In genomic region chrX:17456515-17456914, GRCm38 (mm10) we compare ENCODE assay signal across 22 mouse cellular contexts.
DNase-seq lines count a peak whose midpoint lies in the region; ATAC-seq and TF ChIP-seq lines count a peak whose summit lies in the region.
"Had no signal": no experiment of that assay in that cellular context is flagged by ENCODE, and none has a peak within 500 bp of the region (broad histone marks: within the 10 kb centered on the region; RNA-seq: fewer than 3 reads in every experiment).

No protein-coding gene starts in this region.

- WGBS in midbrain, postnatal 0 days = 60% methylated on average over 2 of the region's 2 CpGs
- WGBS in midbrain, embryonic 16.5 days = 34% methylated on average over 2 of the region's 2 CpGs
- WGBS in kidney, postnatal 0 days = 34% methylated on average over 2 of the region's 2 CpGs
- 71% methylated on average over 2 of the region's 2 CpGs for WGBS in liver, embryonic 11.5 days

- H3K9me3 ChIP-seq in midbrain, postnatal 0 days (ENCODE audit: low read length) = no peaks in the 10 kb centered on the region
- no peaks in the 10 kb centered on the region for H3K9me3 ChIP-seq in midbrain, embryonic 16.5 days (replicated peaks; ENCODE audit: control insufficient read depth, low read length, poor library complexity, severe bottlenecking)
- H3K9me3 ChIP-seq in kidney, postnatal 0 days (replicated peaks; ENCODE audit: low read length) = no peaks in the 10 kb centered on the region
- H3K9me3 ChIP-seq in liver, embryonic 11.5 days (ENCODE audit: control insufficient read depth, low read length) = no peaks in the 10 kb centered on the region
- H3K9me3 ChIP-seq: embryonic facial prominence, embryonic 15.5 days; forebrain, embryonic 15.5 days; limb, embryonic 13.5 days; liver, embryonic 13.5 days; megakaryocyte, embryonic 14.5 days; neural tube, embryonic 12.5 days had no signal

- no peak overlapping the region for H3K4me2 ChIP-seq in midbrain, postnatal 0 days (ENCODE audit: low read depth, low read length, poor library complexity, severe bottlenecking)
- H3K4me2 ChIP-seq in midbrain, embryonic 16.5 days (ENCODE audit: low read length) = no peak overlapping the region
- H3K4me2 ChIP-seq in kidney, postnatal 0 days (ENCODE audit: low read length) = no peak overlapping the region
- no peak overlapping the region for H3K4me2 ChIP-seq in liver, embryonic 11.5 days
- H3K4me2 ChIP-seq: embryonic facial prominence, embryonic 15.5 days; forebrain, embryonic 15.5 days; heart, embryonic 11.5 days; limb, embryonic 13.5 days; liver, embryonic 13.5 days; lung, embryonic 14.5 days; neural tube, embryonic 12.5 days had no signal

- H3K9ac ChIP-seq in midbrain, postnatal 0 days (replicated peaks; ENCODE audit: low read length, poor library complexity, severe bottlenecking) = no peak overlapping the region
- H3K9ac ChIP-seq in midbrain, embryonic 16.5 days (ENCODE audit: low read depth, low read length) = no peak overlapping the region
- H3K9ac ChIP-seq in kidney, postnatal 0 days (ENCODE audit: low read depth, low read length) = no peak overlapping the region
- no peak overlapping the region for H3K9ac ChIP-seq in liver, embryonic 11.5 days (ENCODE audit: low read depth, low read length)
- H3K9ac ChIP-seq: embryonic facial prominence, embryonic 15.5 days; forebrain, embryonic 15.5 days; limb, embryonic 13.5 days; liver, embryonic 13.5 days; lung, embryonic 14.5 days; neural tube, embryonic 12.5 days had no signal

- ATAC-seq in midbrain, postnatal 0 days (ENCODE audit: low FRiP score) = 0 out of 2 replicates have a peak, but pooled peaks have one; percentile 27
- no peak for ATAC-seq in midbrain, embryonic 16.5 days
- peak; percentile 82 for ATAC-seq in kidney, postnatal 0 days (replicated peaks; ENCODE audit: low FRiP score, low read depth)
- ATAC-seq in liver, embryonic 11.5 days (replicated peaks; ENCODE audit: low FRiP score) = no peak
- ATAC-seq: forebrain, embryonic 15.5 days had no signal

- TF ChIP-seq CTCF in midbrain, postnatal 0 days (IDR thresholded peaks at IDR 0.05) = no peak
- TF ChIP-seq CTCF in kidney, postnatal 0 days (IDR thresholded peaks at IDR 0.05; ENCODE audit: low read depth) = no peak

- H3K4me3 ChIP-seq in midbrain, postnatal 0 days (ENCODE audit: low read depth, low read length) = no peak overlapping the region
- no peak overlapping the region for H3K4me3 ChIP-seq in midbrain, embryonic 16.5 days (ENCODE audit: low read depth, low read length)
- no peak overlapping the region for H3K4me3 ChIP-seq in kidney, postnatal 0 days (replicated peaks; ENCODE audit: low read depth, low read length)
- H3K4me3 ChIP-seq in liver, embryonic 11.5 days (ENCODE audit: low read depth, low read length) = no peak overlapping the region
- H3K4me3 ChIP-seq: embryonic facial prominence, embryonic 15.5 days; forebrain, embryonic 15.5 days; limb, embryonic 13.5 days; liver, embryonic 13.5 days; megakaryocyte, embryonic 14.5 days; neural tube, embryonic 12.5 days had no signal

- no peaks in the 10 kb centered on the region for H3K36me3 ChIP-seq in midbrain, postnatal 0 days (ENCODE audit: insufficient read depth, low read length)
- H3K36me3 ChIP-seq in midbrain, embryonic 16.5 days (ENCODE audit: control insufficient read depth, insufficient read depth, low read length) = no peaks in the 10 kb centered on the region
- no peaks in the 10 kb centered on the region for H3K36me3 ChIP-seq in kidney, postnatal 0 days (ENCODE audit: insufficient read depth, low read length)
- no peaks in the 10 kb centered on the region for H3K36me3 ChIP-seq in liver, embryonic 11.5 days (ENCODE audit: control insufficient read depth, insufficient read depth, low read length)
- H3K36me3 ChIP-seq: embryonic facial prominence, embryonic 15.5 days; forebrain, embryonic 15.5 days; limb, embryonic 13.5 days; liver, embryonic 13.5 days; neural tube, embryonic 12.5 days had no signal

- H3K27me3 ChIP-seq in midbrain, postnatal 0 days (ENCODE audit: insufficient read depth, low read length) = no peaks in the 10 kb centered on the region
- no peaks in the 10 kb centered on the region for H3K27me3 ChIP-seq in midbrain, embryonic 16.5 days (ENCODE audit: control insufficient read depth, insufficient read depth, low read depth, low read length)
- H3K27me3 ChIP-seq in kidney, postnatal 0 days (ENCODE audit: insufficient read depth, low read length) = no peaks in the 10 kb centered on the region
- no peaks in the 10 kb centered on the region for H3K27me3 ChIP-seq in liver, embryonic 11.5 days (replicated peaks; ENCODE audit: control insufficient read depth, insufficient read depth, low read length)
- H3K27me3 ChIP-seq: embryonic facial prominence, embryonic 15.5 days; forebrain, embryonic 15.5 days; limb, embryonic 13.5 days; liver, embryonic 13.5 days; neural tube, embryonic 12.5 days had no signal

- no peaks in the 10 kb centered on the region for H3K4me1 ChIP-seq in midbrain, postnatal 0 days (ENCODE audit: insufficient read depth, low read length)
- H3K4me1 ChIP-seq in midbrain, embryonic 16.5 days (ENCODE audit: control insufficient read depth, insufficient read depth, low read length) = no peaks in the 10 kb centered on the region
- no peaks in the 10 kb centered on the region for H3K4me1 ChIP-seq in kidney, postnatal 0 days (replicated peaks; ENCODE audit: insufficient read depth, low read length)
- H3K4me1 ChIP-seq in liver, embryonic 11.5 days (replicated peaks; ENCODE audit: control insufficient read depth, insufficient read depth, low read length) = no peaks in the 10 kb centered on the region
- H3K4me1 ChIP-seq: embryonic facial prominence, embryonic 15.5 days; forebrain, embryonic 15.5 days; limb, embryonic 13.5 days; liver, embryonic 13.5 days; neural tube, embryonic 12.5 days had no signal

- peak; percentile 19 for DNase-seq in kidney, adult 11 months
- DNase-seq in kidney, adult 18-20 months = no peak
- DNase-seq in midbrain, postnatal 0 days (ENCODE audit: low spot score) = peak; percentile 12
- peak; percentile 7 for DNase-seq in kidney, postnatal 0 days (ENCODE audit: low spot score)
- DNase-seq in retina, embryonic 14.5 days (ENCODE audit: low spot score) = peak; percentile 4
- no peak for DNase-seq in liver, embryonic 11.5 days (ENCODE audit: low spot score)
- DNase-seq: adrenal gland, adult 8-10 months; cerebellum, adult 2 months; cerebellum, postnatal 25 days; gastrocnemius, postnatal 14 days; heart, adult 11 months; liver, embryonic 13.5 days; lung, embryonic 14.5 days; lung, postnatal 36 days; thymus, adult 2 months had no signal

- H3K27ac ChIP-seq in midbrain, postnatal 0 days (ENCODE audit: low read depth, low read length) = no peak overlapping the region
- H3K27ac ChIP-seq in midbrain, embryonic 16.5 days (ENCODE audit: low read length) = no peak overlapping the region
- no peak overlapping the region for H3K27ac ChIP-seq in kidney, postnatal 0 days
- no peak overlapping the region for H3K27ac ChIP-seq in liver, embryonic 11.5 days (ENCODE audit: low read depth, low read length)
- H3K27ac ChIP-seq: embryonic facial prominence, embryonic 15.5 days; forebrain, embryonic 15.5 days; limb, embryonic 13.5 days; liver, embryonic 13.5 days; neural tube, embryonic 12.5 days had no signal

Comparison
In these comparisons a context has a peak if more than half of its experiments do, and no peak if none do; other contexts are left out.
1. DNase-seq: peak in kidney, adult 11 months (single experiment), midbrain, postnatal 0 days (single experiment), kidney, postnatal 0 days (single experiment) and retina, embryonic 14.5 days (single experiment); none in kidney, adult 18-20 months (single experiment) and liver, embryonic 11.5 days (single experiment).
2. ATAC-seq: peak in midbrain, postnatal 0 days (single experiment) and kidney, postnatal 0 days (single experiment); none in midbrain, embryonic 16.5 days (single experiment) and liver, embryonic 11.5 days (single experiment).